Mouse (Mus musculus): ENCODE measurements around the gene Eva1a.

GRCm38 (mm10) chr6:82066515-82067081, 25.8 kb downstream of the Eva1a start:
- TF ChIP-seq POLR2A (IDR thresholded peaks at IDR 0.05; ENCODE audit: extremely low read depth, insufficient read depth, low read length) (no peak), CTCF (IDR thresholded peaks at IDR 0.05; ENCODE audit: extremely low read depth, insufficient read depth, low read length) (no peak)

Data from cortical plate, adult 2 months (tissue).